Mouse (Mus musculus) heart, adult 2 months (tissue): Measurements from ENCODE around the gene Slc7a11. TPM values are rescaled to one million over a fixed set of nuclear protein-coding genes. Genes with fewer than 3 reads are reported as not detected.

ENCODE experiments used
- DNase-seq, 2 experiments: peaks; one replicate each; pipeline ENCODE4 v3.0.0; 2021
- H3K27ac ChIP-seq: fragments of 200-600 bp; 2 replicates; pipeline ENCODE4 v1.8.1; 2022
- H3K27me3 ChIP-seq: fragments of 200-500 bp; 2 replicates; pipeline ENCODE4 v1.6.1; 2012; ENCODE audit warnings: mild to moderate bottlenecking, low read length, inconsistent platforms, mixed read lengths; ENCODE audit not compliant: control insufficient read depth, insufficient read depth
- H3K36me3 ChIP-seq: fragments of 200-500 bp; 2 replicates; pipeline ENCODE4 v1.6.1; 2012; ENCODE audit warnings: low read length, inconsistent platforms; ENCODE audit not compliant: control insufficient read depth, insufficient read depth
- H3K4me1 ChIP-seq: fragments of 200-500 bp; 2 replicates; pipeline ENCODE4 v1.6.1; 2011; ENCODE audit warnings: low read length; ENCODE audit not compliant: control insufficient read depth, insufficient read depth
- H3K4me3 ChIP-seq: fragments of 200-600 bp; 2 replicates; pipeline ENCODE4 v1.8.1; 2022
- H3K79me2 ChIP-seq: fragments of 200-500 bp; replicated peaks from 2 replicates; pipeline ENCODE4 v1.6.1; 2012; ENCODE audit warnings: mild to moderate bottlenecking, inconsistent platforms, low read length, moderate library complexity, mixed read lengths; ENCODE audit not compliant: control insufficient read depth, insufficient read depth
- H3K9ac ChIP-seq: fragments of 200-500 bp; 2 replicates; pipeline ENCODE4 v1.6.1; 2012; ENCODE audit warnings: low read depth, mild to moderate bottlenecking, control low read depth, inconsistent platforms, low read length, mixed read lengths
- CTCF ChIP-seq: fragments of 200-600 bp; IDR thresholded peaks from 2 replicates; pipeline ENCODE4 v1.8.1; 2022; ENCODE audit warnings: antibody characterized with exemption, mild to moderate bottlenecking, moderate library complexity
- EP300 ChIP-seq: fragments of 200-500 bp; IDR thresholded peaks from 2 replicates; pipeline ENCODE4 v1.6.1; 2011; ENCODE audit warnings: low read depth, low read length, control low read depth; ENCODE audit not compliant: insufficient read depth
- POLR2A ChIP-seq: fragments of 200-500 bp; IDR thresholded peaks from 2 replicates; pipeline ENCODE4 v1.6.1; 2011; ENCODE audit warnings: mild to moderate bottlenecking, low read depth, low read length, control low read depth; ENCODE audit not compliant: insufficient read depth
- WGBS: fragments of 180-500 bp; shearing (Covaris S2); methylation state at CpG from one replicate; pipeline ENCODE4 v1.1.7; 2018; 5-methylcytosine and 5-hydroxymethylcytosine counted together
- intact Hi-C: fragments of 180-260 bp; cut with DNase I; formaldehyde crosslinking; loops from one replicate; pipeline ENCODE4 v1.15.1; 2025
- polyA plus RNA-seq: library from polyadenylated mRNA; depleted of rRNA; stranded (reverse); fragments of >200 nt; gene quantifications from 2 replicates; pipeline ENCODE4 v1.2.3, GENCODE M21; 2012
- total RNA-seq, 2 experiments: library from RNA; stranded (reverse); gene quantifications; 2 replicates each; pipeline ENCODE4 v1.2.3; 2021

Slc7a11 gene
- total and polyA plus RNA-seq, 3 experiments, result 0.02 to 0.20 TPM; not detected in 1

GRCm38 (mm10) chr3:50300002-50300951 is 143.1 kb downstream of the Slc7a11 start:
- Histone ChIP-seq H3K27ac (no peak overlapping the region), H3K9ac (no peak overlapping the region), H3K4me3 (no peak overlapping the region), H3K4me1 (no peaks in the 10 kb centered on the region), H3K79me2 (no peaks in the 10 kb centered on the region), H3K27me3 (no peaks in the 10 kb centered on the region), H3K36me3 (no peaks in the 10 kb centered on the region)
- TF ChIP-seq CTCF, result no peak
- TF ChIP-seq EP300, result no peak
- no peak for TF ChIP-seq POLR2A
- intact Hi-C loops, result loop anchor here (5.0 kb wide), 2 partner anchors 822 to 1208 kb away; no protein-coding TSS in a partner anchor
- no peak for DNase-seq
- WGBS, result 74% methylated on average over 17 of the region's 17 CpGs

GRCm38 (mm10) chr3:50298366-50298991 is 144.9 kb downstream of the Slc7a11 start:
- WGBS, result 82% methylated on average over 7 of the region's 7 CpGs
- H3K27ac ChIP-seq, result no peak overlapping the region
- H3K4me1 ChIP-seq, result no peaks in the 10 kb centered on the region
- no peaks in the 10 kb centered on the region for H3K36me3 ChIP-seq
- no peak for DNase-seq
- no peak overlapping the region for H3K4me3 ChIP-seq
- no peak overlapping the region for H3K9ac ChIP-seq
- intact Hi-C loops, result no loop called here
- H3K79me2 ChIP-seq, result no peaks in the 10 kb centered on the region
- no peak for TF ChIP-seq EP300
- TF ChIP-seq CTCF, result no peak
- no peak for TF ChIP-seq POLR2A
- H3K27me3 ChIP-seq, result no peaks in the 10 kb centered on the region

GRCm38 (mm10) chr3:50296956-50297355 is 146.5 kb downstream of the Slc7a11 start:
- no peaks in the 10 kb centered on the region for H3K36me3 ChIP-seq
- H3K27me3 ChIP-seq, result no peaks in the 10 kb centered on the region
- H3K4me3 ChIP-seq, result no peak overlapping the region
- no peak for TF ChIP-seq EP300
- TF ChIP-seq CTCF, result no peak
- no peak for TF ChIP-seq POLR2A
- no peaks in the 10 kb centered on the region for H3K79me2 ChIP-seq
- no peak for DNase-seq
- WGBS, result 58% methylated on average over 10 of the region's 10 CpGs
- intact Hi-C loops, result no loop called here
- H3K9ac ChIP-seq, result no peak overlapping the region
- H3K27ac ChIP-seq, result no peak overlapping the region
- no peaks in the 10 kb centered on the region for H3K4me1 ChIP-seq

- intact Hi-C loops, result no loop called here
- no peak overlapping the region for H3K27ac ChIP-seq
- DNase-seq, result no peak
- TF ChIP-seq CTCF (no peak), POLR2A (no peak), EP300 (no peak)
- WGBS, result 51% methylated on average over 2 of the region's 2 CpGs
- H3K36me3 ChIP-seq, result no peaks in the 10 kb centered on the region
- no peak overlapping the region for H3K4me3 ChIP-seq
- H3K79me2 ChIP-seq, result no peaks in the 10 kb centered on the region
- H3K4me1 ChIP-seq, result no peaks in the 10 kb centered on the region
- H3K9ac ChIP-seq, result no peak overlapping the region
- H3K27me3 ChIP-seq, result no peaks in the 10 kb centered on the region
These were observed 168.4 kb downstream of the Slc7a11 start for GRCm38 (mm10) chr3:50275023-50275422.

DNA sequence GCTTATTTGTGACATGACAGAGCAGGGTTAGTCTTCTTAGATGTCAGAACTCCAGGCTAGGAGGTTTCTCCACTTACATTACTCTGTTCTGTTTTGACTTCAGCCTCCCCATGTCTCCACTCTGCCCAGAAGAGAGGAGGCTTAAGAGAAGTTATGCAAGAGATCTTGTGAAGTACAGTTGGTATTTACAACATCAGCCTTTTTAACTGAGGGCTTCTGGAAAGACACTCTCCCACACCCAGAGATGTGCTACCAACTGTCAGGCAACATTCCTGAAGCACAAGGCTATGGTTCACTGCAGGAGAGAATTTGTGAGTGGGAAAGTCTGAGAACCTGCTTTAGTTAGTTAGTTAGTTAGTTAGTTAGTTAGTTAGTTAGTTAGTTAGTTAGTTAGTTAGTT is 171.2 kb downstream of the Slc7a11 start:
- Histone ChIP-seq H3K4me3 (no peak overlapping the region), H3K4me1 (no peaks in the 10 kb centered on the region)

DNA sequence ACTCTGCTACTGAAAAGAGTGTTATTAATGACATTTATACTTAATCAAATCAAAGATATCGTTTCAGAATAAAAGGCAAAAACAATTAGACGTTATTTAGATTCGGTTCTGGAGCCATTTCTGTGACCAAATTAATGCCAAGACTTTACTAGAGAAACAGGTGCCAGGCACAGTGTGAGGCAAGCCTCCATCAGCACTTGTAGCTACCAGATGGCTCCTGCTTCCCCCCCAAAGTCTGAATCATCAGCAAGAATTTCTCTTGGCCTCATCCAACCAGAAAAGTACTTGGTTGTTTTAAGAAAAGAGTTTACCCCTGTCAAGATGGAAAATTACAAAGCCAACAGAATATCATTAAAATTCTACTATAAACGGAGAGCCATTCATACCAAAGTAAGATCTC is 173.7 kb downstream of the Slc7a11 start:
- 77% methylated on average over 4 of the region's 4 CpGs for WGBS
- no peaks in the 10 kb centered on the region for H3K79me2 ChIP-seq
- no peaks in the 10 kb centered on the region for H3K4me1 ChIP-seq
- no peak for DNase-seq
- H3K27me3 ChIP-seq, result no peaks in the 10 kb centered on the region
- TF ChIP-seq CTCF, result no peak
- TF ChIP-seq POLR2A, result no peak
- no peak for TF ChIP-seq EP300
- no peak overlapping the region for H3K9ac ChIP-seq
- intact Hi-C loops, result no loop called here
- no peaks in the 10 kb centered on the region for H3K36me3 ChIP-seq
- no peak overlapping the region for H3K4me3 ChIP-seq
- H3K27ac ChIP-seq, result no peak overlapping the region

More for the DNA sequence above, 171.2 kb downstream of the Slc7a11 start:
- no peak for DNase-seq
- no peaks in the 10 kb centered on the region for H3K27me3 ChIP-seq
- intact Hi-C loops, result no loop called here
- H3K79me2 ChIP-seq, result no peaks in the 10 kb centered on the region
- TF ChIP-seq POLR2A (no peak), EP300 (no peak), CTCF (no peak)
- H3K36me3 ChIP-seq, result no peaks in the 10 kb centered on the region
- H3K9ac ChIP-seq, result no peak overlapping the region
- H3K27ac ChIP-seq, result no peak overlapping the region
